Mouse (Mus musculus): Measurements from ENCODE around the gene Ipo7.

GRCm38 (mm10) chr7:109993157-109993959 is 24.7 kb upstream of the Ipo7 start:
- no peak for TF ChIP-seq CTCF (IDR thresholded peaks at IDR 0.05; ENCODE audit: control insufficient read depth, insufficient read depth, low read length)
- no peak for TF ChIP-seq POLR2A (IDR thresholded peaks at IDR 0.05; ENCODE audit: borderline replicate concordance, control insufficient read depth, low read depth, low read length)
